Mouse (Mus musculus): ENCODE data around the gene Als2cr12.
"Not testable (repeated sequence)": the region's sequence is repeated elsewhere in the genome, so short reads cannot be mapped to it uniquely, and the experiment has no call there.

Als2cr12 gene

DNA sequence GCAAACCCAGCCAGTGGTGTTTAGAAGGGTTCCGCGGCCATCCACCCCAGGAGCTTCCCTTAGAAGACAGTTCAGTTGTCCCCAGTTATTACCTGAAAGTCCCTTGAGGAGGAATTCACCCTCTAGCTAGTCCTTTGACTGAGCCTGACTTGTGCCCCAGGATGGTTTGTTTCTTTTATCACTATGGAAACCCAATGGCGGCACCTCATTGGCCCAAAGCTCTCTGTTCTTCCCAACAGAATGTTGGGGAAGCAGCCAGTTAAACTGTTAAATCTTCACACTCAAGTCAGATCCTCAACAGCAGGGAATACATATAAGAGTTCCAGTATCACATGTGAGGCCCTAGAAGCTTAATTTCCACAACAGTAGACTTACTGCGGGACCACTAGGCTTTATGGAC, at the start of gene Als2cr12:
Gene Als2cr12, minus strand, starts transcription at position 180 of the 400 bp plus-strand sequence.
- not testable (repeated sequence) for DNase-seq (ENCODE audit: low spot score)

DNA sequence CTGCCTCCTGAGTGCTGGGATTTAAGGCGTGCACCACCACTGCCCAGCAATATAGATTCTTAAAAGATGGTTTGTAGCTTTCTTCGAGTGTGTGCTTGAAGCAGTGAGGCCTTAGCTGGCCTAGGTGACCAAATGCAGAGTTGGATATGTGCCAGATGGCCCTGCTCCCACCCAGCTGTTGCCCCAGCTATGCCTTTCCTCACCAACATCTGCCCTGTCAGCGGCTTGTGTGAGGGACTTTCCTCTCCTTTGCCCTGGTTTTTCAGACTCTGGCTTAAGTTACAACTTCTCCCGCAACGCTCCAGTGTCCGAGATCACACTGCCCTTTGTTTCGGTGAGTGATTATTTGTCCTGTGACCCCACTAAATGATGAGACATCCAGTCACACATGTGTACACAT, 48.9 kb upstream of the Als2cr12 start:
- DNase-seq (ENCODE audit: low spot score), result no peak

DNA sequence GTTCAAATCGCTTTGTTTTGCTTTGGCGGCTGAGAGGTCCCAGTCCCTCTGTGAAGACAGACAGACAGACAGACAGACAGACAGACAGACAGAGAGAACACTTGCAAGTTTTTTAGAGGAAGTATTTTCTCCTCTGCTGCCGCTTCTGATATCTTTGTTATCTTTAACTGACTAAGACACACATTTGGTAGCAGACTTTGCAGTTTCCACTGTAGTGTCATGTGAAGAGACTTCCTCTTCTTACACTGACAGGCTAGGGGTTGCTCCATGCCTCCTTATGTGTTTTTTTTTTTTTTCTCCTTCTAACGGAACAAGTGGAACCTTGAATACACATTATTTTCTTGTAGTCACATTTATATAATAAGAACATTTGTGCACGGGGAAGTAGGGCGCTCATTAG, 47.5 kb upstream of the Als2cr12 start:
- no peak for DNase-seq (ENCODE audit: low spot score)

DNA sequence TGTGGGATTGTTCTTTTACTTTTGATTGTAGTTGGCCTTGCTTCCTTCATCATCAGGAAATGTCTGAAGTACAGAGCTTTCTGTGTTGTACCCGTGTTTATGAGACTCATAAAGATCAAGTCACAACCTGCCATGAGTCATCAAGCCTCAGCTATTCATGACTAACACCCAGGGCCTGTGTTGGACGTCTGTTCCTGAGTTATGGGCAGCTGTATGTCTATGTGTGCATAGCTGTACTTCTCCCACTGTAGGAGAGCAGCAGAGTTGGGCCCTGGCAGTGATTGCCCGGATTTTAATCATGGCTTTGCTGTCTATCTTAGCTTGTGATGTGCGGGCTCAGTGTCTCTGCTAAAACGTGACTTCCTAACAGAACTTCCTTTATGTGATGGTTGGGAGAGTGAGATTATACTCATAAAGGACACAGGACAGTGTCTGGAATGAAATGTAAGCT, 46.8 kb upstream of the Als2cr12 start:
- no peak for DNase-seq (ENCODE audit: low spot score)

DNA sequence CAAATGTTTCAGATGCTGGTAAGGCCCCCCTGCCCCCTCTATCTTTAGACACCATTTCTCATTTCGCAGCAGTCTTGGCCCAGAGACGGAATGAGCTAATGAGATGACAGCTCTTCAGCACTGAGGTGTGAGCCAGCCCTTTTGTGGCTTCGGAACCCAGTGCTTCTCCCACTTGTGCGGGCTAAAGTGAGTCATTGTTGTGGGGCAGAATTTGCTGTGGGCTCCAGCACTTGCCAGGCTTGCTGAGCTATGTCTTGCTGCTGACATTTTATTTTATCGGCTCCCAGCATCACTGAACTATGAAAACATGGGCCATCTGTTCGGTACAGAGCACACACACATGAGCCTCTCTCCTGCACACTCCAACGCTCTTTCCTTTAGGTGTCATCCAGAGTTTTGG, 43.7 kb upstream of the Als2cr12 start:
- DNase-seq (ENCODE audit: low spot score), result no peak

DNA sequence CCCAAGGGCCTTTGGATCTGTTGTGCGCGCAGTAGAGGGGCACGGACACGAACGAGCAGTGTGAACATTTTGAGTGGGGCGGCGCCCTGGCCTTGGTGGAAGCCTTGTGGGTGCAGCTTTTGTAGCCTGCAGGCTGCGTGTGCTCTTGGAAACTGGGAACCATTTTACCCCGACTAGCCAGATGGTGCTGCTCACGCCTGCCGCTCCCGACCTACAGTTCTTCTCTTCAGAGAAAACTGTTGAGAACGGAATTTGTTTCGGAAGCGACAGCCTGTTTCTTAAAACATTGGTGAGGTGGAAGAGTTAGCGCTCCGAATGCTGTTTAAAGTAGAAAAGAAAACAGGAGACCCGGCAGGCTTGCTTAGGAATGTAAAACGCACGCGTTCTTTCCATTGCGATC, 41.2 kb upstream of the Als2cr12 start:
- DNase-seq (ENCODE audit: low spot score), result no peak

DNA sequence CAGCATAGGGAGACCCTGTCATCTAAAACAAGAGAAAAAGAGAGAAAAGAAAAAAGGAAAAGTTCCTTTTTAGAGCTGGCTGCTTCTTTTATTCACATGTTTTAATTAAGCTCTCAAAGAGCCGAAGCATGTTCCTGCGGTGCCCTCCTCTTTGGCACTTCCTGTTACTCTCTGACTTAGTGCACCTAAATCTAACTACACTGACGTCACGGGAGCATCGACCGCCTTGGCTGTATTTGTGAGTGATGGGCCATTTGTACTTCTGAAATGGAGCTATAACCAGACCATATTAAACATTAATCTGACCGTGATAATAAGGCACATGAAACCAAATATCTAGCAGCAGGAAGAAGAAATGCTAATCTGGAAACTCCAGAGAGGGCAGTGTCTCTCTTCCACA, 40.2 kb upstream of the Als2cr12 start:
- no peak for DNase-seq (ENCODE audit: low spot score)

DNA sequence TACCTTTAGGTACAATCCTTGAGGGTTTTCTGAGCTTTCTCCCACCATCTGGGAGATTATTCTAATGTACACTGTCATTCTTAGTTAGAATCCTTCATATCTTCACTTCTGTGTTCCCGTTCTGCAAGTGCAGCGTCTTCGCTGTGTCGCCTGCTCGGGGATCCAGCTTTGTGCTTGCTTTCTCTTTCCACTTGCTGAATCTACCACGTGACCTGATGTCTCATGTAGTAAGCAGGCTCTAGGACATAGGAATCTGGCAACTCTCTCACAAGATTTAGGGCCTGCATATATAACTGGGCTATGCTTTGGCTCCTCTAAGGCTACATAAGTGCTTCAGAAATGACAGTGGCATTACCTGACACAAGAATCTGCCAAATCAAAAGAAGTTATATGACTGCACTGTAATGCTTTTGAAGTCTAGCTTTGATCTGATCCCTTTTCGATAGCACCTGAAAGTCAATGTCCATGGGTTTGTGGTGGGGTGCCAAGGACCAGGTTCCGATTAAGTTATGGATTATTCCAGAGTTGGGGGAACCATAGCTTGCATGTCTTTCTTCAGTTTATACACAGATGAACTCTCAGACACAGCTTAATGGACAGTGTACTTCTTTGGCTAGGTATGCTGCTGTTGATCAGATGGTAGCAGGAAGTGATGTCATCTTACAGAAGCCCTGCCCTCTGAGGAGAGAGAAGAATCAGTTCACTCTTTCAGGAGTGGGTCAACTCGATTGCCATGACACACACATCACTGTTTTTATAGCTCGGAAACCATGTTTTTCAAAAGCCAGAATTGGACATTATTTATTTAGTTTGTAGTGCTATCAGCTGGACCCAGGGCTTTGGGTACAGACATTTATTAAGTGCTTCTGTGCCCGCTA, 38.5 kb upstream of the Als2cr12 start:
- DNase-seq (ENCODE audit: low spot score), result no peak

DNA sequence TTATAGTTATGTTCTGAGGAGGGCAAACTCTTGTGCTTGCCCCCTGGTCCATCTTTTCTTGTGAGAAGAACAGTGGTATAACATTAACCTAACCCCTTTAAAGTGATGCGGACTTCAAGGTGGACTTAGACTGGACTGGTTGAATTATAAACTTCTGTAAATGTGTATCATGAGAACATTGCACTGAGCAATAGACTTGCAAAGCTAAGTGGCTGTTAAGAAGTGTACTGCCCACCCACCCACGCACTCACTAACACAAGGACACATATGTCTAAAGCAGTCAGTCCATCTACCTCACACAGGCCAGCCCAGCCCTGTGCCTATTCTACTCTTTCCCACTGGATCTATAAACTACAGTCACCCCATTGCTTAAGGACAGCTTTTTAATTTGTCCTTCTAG, 37.8 kb upstream of the Als2cr12 start:
- DNase-seq (ENCODE audit: low spot score), result no peak

DNA sequence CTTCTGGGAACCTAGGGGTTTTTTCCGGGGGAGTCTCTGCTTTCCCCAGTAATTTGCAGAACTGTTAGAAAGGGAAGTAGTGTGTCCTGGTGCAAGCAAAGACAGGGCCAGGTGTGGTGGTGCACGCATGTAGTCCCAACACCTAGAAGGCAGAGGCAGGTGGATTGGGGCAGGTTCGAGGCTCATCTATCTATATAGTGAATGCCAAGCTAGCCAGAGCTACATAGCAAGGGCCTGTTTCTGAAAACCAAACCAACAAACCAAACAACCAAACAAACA, 32.7 kb upstream of the Als2cr12 start:
- no peak for DNase-seq (ENCODE audit: low spot score)

DNA sequence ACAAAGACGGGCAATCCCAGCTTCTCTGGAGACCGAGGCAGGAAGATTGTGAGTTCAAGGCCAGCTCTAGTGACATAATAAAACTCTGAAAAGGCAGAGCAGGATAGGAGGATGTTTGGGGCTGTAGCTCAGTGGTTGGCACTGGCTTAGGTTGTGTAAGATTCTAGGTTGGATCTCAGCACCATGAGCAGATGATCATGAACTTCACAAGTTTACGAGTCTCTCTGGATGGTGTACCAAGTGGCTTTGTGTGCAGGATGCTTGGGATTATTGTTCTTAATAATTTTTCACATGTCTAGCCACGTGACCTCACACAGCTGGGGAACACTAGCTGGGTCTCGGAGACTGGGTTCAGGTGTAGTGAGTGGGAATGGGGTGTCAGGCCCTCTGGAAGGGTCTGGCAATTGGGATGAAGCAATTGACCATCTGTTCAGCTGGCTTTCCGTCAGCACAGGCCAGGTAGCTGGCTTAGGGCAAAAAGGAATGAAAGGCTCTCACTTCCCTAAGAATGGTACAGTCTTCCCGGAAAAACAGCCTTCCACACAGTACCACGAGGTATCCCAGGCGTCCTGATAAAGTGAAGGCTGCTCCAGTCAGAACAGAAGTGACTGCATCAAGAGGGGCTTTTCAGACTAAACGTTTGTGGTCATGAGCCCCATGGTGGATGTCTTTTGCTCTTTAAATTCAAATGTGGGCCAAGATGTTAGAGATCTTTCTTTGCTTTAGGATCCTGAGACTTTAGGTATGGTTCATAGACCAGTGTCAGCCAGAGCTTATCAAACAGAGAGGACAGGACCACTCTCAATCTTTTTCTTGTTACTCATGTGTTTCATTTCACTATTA, 32.2 kb upstream of the Als2cr12 start:
- no peak for DNase-seq (ENCODE audit: low spot score)

DNA sequence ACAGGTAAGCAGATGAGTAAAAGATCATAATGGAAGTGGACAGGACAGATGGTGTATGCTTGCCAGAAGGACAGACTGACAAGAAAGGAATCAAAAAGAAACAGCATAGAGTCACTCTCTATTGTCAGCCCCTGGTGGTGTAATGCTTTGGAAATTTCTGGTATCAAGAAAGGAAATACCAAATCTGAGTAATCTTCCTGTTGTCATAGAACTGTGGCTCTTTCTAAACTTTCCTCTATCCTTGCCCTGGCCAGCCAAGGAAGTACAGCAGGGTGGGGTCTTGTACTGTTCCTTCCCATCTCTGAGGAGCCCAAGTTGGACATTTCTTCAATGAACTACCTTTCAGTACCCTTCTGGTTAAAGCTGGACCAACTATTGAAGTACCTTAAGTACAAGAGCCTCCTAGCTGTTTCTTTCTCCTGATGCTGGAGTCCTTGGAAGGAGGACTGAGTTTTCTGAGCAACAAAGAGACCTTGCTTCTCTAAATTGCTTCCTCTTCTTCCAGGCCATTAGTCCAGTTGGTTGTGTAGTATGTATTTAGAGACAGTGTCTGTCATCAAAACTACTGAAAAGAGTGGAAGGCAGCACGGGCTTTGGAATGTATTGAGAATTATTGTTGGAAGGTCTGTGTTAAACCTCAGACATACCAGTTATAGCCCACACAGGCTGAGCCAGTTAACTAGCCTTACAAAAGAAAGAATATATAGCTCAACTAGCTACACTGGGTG, 31.4 kb upstream of the Als2cr12 start:
- no peak for DNase-seq (ENCODE audit: low spot score)

DNA sequence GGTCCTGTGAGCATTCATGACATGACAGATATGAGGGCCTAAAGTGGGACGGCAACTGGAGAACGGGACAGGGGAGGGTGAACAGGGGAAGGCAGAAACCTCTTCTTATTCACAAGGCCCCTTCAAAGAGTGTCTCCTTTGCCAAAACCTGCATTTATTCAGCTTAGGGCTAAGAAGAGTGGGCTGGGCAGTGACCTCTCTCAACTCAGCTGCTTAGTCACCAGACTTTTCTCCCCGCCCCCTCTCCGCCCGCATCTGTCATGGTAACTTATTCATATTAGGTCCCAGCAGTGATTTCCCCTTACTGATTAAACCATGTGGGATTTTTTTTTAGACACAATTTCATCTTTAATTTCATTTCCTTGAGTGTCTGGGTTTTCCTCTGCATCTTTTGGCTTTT, 30.0 kb upstream of the Als2cr12 start:
- DNase-seq (ENCODE audit: low spot score), result no peak

DNA sequence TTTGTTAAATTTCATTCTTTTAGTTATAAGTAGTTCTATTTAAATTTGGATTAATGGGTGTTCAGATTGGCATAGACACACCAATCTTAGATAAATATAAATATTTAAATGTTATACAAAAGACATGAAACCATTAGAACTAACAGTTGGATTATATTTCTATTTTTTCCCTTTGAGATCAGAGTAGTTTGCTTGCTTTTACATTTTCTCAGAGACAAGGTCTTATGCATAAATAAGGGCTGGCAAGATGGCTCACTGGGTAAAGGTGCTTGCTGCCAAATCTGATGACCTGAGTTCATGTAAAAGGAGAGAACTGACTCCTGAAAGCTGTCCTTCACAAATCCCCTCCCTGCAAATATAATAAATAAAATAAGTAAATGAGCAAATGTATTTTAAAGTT, 29.3 kb upstream of the Als2cr12 start:
- DNase-seq (ENCODE audit: low spot score), result no peak

DNA sequence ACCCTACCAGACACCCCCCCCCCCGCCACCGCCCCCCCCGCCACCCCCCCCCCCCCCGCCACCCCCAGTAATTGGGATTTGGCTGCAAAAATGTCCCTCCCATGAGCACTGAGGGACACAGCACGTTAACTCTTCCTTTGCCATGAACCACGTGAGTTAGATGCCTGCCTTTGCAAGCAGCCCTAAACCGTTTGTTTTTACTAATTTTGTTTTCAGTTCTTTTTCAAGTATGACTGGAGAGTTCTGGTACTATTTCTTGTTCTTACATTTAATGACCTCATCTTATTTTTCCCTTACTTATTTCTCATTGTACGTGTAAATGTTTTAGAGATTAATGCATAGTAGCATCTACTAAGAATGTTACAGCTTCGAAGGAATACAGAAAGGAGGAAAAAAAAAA, 28.7 kb upstream of the Als2cr12 start:
- DNase-seq (ENCODE audit: low spot score), result no peak

DNA sequence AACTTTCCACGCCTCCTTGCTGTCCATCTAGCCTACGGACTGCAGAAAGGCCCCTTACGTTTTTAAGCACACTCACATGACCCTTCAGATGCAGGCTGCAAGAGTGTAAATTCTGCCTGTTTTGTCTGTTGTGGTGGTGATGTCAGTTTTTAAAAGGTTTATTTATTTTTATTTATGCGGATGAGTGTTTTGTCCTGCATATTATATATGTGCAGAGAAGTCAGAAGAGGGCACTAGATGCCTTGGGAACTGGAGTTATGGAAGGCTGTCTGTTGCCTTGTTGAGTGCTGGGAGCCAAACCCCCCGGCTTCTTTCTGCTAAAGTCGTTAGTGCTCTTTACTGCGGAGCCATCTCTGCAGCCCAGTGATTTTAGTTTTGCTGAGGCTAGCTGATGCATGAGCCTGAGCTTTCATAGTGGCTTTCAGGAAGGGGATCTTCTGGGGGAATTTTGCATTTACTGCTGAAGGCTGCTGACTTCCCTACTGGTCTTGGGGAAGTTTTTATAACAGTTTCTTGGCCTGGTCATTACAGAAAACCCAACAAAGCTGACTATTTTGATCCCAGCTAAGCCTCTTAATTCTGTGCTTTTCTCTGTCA, 28.1 kb upstream of the Als2cr12 start:
- no peak for DNase-seq (ENCODE audit: low spot score)

DNA sequence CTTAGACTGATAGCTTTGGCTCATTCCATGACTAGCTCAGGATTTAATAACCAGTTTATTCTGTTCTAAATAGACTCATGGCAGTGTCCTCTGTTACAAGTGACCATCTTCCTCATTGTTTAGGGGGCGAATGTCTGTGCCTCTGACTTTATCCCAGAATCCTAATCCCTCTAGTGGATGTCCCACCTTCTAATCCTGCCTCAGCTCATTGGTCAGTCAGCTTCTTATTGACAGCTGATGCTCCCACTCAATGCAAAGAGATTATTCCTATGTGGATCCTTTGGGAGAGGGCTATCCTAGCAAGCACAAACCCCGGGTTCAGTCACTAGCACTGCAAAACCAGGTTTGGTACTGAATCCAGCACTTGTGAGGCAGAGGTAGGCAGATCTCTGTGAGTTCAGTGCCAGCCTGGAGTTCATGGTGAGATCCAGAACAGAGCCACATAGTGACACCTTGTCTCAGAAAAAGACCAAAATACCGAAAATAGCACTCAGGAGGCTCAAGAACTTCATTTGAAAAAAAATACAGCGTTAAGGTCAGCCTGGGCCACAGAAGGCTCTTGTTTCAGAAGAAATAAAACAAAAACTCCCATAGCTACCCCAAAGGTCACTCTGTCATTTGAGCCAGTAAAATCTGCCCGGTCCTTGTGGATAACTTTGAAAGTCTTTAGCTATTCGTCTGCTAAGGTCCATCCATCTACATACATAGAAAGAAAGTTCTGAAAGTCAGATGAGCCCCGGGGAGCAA, 27.4 kb upstream of the Als2cr12 start:
- no peak for DNase-seq (ENCODE audit: low spot score)

DNA sequence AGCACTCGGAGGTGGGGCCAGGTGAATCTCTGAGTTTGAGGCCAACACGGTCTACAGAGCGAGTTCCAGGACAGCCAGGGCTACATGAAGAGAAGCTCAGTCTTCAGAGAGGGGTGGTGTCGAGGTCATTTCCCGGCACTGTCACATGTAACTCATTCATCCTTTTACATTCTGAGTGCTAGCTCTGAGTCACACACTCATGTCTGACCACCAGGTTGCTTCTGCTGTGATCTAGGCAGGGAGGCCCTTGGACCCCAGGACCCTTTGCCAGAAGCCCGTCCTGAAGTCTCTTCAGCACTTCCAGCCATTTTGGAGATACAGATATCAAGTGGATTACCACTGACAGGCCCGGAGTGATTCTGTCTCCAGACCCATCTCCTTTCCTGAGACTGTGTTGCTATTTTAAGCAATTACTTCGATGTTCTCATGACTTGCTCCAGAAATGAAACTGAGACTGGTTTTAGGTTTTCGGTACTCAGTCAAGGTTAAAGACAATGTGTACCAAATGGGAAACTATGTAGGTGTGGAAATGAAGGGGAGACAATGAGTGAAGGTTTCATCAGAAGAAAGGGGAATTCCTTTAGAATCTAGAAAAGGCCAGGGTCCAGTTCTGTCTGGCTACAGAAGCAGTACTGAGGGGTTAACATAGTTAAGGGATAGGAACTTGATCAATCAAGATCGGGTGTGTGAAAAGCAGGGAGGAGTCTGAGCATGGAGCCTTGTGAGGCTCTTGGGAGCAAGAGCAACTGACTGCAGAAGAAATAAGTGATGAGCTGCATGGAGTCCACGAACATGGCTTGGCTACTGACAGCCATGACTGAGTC, 26.5 kb upstream of the Als2cr12 start:
- no peak for DNase-seq (ENCODE audit: low spot score)

DNA sequence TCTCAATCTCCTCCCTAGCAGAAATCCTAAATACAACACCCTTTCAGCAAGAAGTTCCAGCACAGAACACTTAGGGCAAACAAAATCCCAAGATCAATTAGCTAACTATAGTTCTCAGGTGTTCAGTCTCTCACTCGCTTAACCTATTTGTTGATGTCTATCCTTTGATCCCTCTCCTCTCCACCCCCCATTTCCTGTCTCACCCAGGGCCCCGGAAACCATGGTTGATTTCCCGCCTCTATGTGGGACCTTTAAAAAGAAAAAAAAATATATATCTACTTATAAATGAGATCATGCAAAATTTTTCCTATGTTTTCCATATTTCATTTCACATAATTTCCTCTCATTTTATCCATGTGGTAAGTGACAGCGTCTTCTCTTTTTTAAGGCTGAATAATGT, 25.2 kb upstream of the Als2cr12 start:
- no peak for DNase-seq (ENCODE audit: low spot score)

DNA sequence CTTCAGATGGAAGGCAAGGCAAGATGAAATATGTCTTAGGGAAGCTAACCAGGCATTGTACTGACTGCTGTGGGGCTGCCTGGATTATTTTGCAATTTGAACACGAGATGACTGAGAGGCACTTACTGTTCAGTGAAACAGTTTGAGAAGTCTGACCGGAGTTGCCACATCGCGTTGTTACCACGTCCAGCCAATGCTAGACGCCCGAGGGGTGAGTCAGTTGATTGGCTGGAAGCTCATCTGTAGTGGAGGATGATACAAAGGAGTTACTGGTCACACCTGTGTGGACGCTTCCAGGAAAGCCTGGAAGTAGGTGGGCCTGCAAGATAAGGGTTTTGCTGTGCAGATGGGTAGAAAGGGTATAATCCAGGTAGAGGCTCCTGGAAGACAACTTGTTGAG, 24.3 kb upstream of the Als2cr12 start:
- DNase-seq (ENCODE audit: low spot score), result no peak
